Mouse (Mus musculus) myocyte (in vitro differentiated cells): ENCODE data around the gene 1810010H24Rik.

Experiments used
- E2F4 ChIP-seq: IDR thresholded peaks from one replicate; pipeline ENCODE4 v1.6.1; 2011; ENCODE audit warnings: mild to moderate bottlenecking, control low read depth, moderate library complexity; ENCODE audit not compliant: insufficient read depth
- MAX ChIP-seq: IDR thresholded peaks from one replicate; pipeline ENCODE4 v1.6.1; 2011; ENCODE audit warnings: low read depth, mild to moderate bottlenecking, control low read depth
- POLR2A ChIP-seq: IDR thresholded peaks from one replicate; pipeline ENCODE4 v1.6.1; 2011; ENCODE audit warnings: low read depth, mild to moderate bottlenecking, control low read depth, moderate library complexity; ENCODE audit not compliant: insufficient read length
- POLR2AphosphoS2 ChIP-seq: IDR thresholded peaks from one replicate; pipeline ENCODE4 v1.6.1; 2011; ENCODE audit warnings: low read depth, control low read depth; ENCODE audit not compliant: insufficient read length
- REST ChIP-seq: IDR thresholded peaks from one replicate; pipeline ENCODE4 v1.6.1; 2011; ENCODE audit warnings: mild to moderate bottlenecking, control low read depth, moderate library complexity; ENCODE audit not compliant: insufficient read depth, insufficient read length
- USF1 ChIP-seq: IDR thresholded peaks from one replicate; pipeline ENCODE4 v1.6.1; 2011; ENCODE audit warnings: low read depth, mild to moderate bottlenecking, control low read depth, moderate library complexity

DNA sequence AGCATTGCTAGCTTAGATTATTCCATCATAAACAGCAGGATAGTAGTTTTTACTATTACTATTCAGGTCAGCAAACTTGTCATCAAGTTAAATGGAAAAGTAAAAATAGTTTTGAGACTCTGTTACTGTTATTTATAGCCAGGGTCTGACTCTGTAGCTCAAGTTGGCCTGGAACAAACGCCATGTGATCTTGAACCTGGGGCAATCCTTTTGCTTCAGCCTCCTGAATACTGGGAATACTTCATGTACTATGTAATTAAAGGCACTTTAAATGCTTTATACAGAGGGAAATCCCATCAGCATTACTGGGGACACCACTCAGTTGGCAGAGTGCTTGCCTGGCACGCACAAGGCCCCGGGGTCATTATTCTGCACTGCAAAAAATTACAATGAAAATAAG lies 37.6 kb downstream of the 1810010H24Rik start:
- TF ChIP-seq POLR2A: no peak
- TF ChIP-seq MAX: no peak
- TF ChIP-seq USF1: no peak
- TF ChIP-seq POLR2AphosphoS2: no peak
- TF ChIP-seq E2F4: no peak
- no peak for TF ChIP-seq REST
